Mouse (Mus musculus) 416B (cell line): ENCODE results near the gene Itga6.
A peak's percentile ranks its signal among the peaks of the same experiment; 100 is the strongest.

Source experiments
- DNase-seq: peaks from one replicate; pipeline ENCODE4 v3.0.0; 2011; ENCODE audit warnings: low read depth

The Itga6 gene

GRCm38 (mm10) chr2:71843316-71843715, 97.9 kb downstream of the Itga6 start:
- peak; percentile 51 for DNase-seq

GRCm38 (mm10) chr2:71844906-71845305, 99.5 kb downstream of the Itga6 start:
- DNase-seq = no peak

GRCm38 (mm10) chr2:71852161-71852560, 106.7 kb downstream of the Itga6 start:
- DNase-seq = peak; percentile 58

GRCm38 (mm10) chr2:71855076-71855475, 109.7 kb downstream of the Itga6 start:
- no peak for DNase-seq

GRCm38 (mm10) chr2:71863531-71864173, 118.2 kb downstream of the Itga6 start:
- DNase-seq = no peak

GRCm38 (mm10) chr2:71865022-71865421, 119.6 kb downstream of the Itga6 start:
- DNase-seq = no peak

GRCm38 (mm10) chr2:71865935-71866334, 120.5 kb downstream of the Itga6 start:
- DNase-seq = peak; percentile 56

- peak; percentile 50 for DNase-seq
Observed at GRCm38 (mm10) chr2:71866565-71866964, 121.1 kb downstream of the Itga6 start.

- peak; percentile 47 for DNase-seq
Observed at GRCm38 (mm10) chr2:71867019-71867418, 121.6 kb downstream of the Itga6 start.

- DNase-seq = no peak
Observed at GRCm38 (mm10) chr2:71867480-71867879, 122.1 kb downstream of the Itga6 start.

- no peak for DNase-seq
Observed at GRCm38 (mm10) chr2:71868256-71868655, 122.8 kb downstream of the Itga6 start.

GRCm38 (mm10) chr2:71872141-71872540, 126.7 kb downstream of the Itga6 start:
- no peak for DNase-seq

GRCm38 (mm10) chr2:71872801-71873443, 127.5 kb downstream of the Itga6 start, which contains the start of gene Pdk1:
Pdk1 (plus strand) TSS chr2:71873224.
- peak; percentile 98 for DNase-seq

GRCm38 (mm10) chr2:71873474-71874322, 128.3 kb downstream of the Itga6 start:
- DNase-seq = peak; percentile 89

- no peak for DNase-seq
Observed at GRCm38 (mm10) chr2:71874422-71874821, 129.0 kb downstream of the Itga6 start.

- no peak for DNase-seq
Observed at GRCm38 (mm10) chr2:71874836-71875235, 129.4 kb downstream of the Itga6 start.

- no peak for DNase-seq
Observed at GRCm38 (mm10) chr2:71877865-71878264, 132.4 kb downstream of the Itga6 start.

- no peak for DNase-seq
Observed at GRCm38 (mm10) chr2:71878441-71878840, 133.0 kb downstream of the Itga6 start.

GRCm38 (mm10) chr2:71878943-71879342, 133.5 kb downstream of the Itga6 start:
- no peak for DNase-seq

- DNase-seq = no peak
Observed at GRCm38 (mm10) chr2:71882914-71883651, 137.7 kb downstream of the Itga6 start.

GRCm38 (mm10) chr2:71887269-71887668, 141.9 kb downstream of the Itga6 start:
- no peak for DNase-seq

- DNase-seq = no peak
Observed at GRCm38 (mm10) chr2:71888437-71888836, 143.0 kb downstream of the Itga6 start.
